Mouse (Mus musculus): Measurements from ENCODE around the gene Bicc1.

GRCm38 (mm10) chr10:71117766-71118165 is 41.7 kb downstream of the Bicc1 start:
- TF ChIP-seq POLR2A (IDR thresholded peaks at IDR 0.05; ENCODE audit: low read depth, low read length) = no peak
- TF ChIP-seq CTCF (conservative IDR thresholded peaks at IDR 0.05; ENCODE audit: insufficient read depth, insufficient read length, low read depth, low read length) = no peak
